Mouse (Mus musculus) erythroblast, embryonic 14.5 days (primary cell): ENCODE data around the gene Ric8a.

Source experiments
- GATA1 ChIP-seq: IDR thresholded peaks from 2 replicates; pipeline ENCODE4 v1.6.1; 2012; ENCODE audit warnings: low read length, inconsistent platforms, mixed read lengths
- TAL1 ChIP-seq: IDR thresholded peaks from 3 replicates; pipeline ENCODE4 v1.6.1; 2012; ENCODE audit warnings: low read length, inconsistent platforms, mixed read lengths

- no peak for TF ChIP-seq GATA1
- no peak for TF ChIP-seq TAL1
Measured at GRCm38 (mm10) chr7:140859997-140860396, 3.2 kb downstream of the Ric8a start.
